Mouse (Mus musculus) myocyte (in vitro differentiated cells): ENCODE data around the gene Mrpl35. TPM values are rescaled to one million over a fixed set of nuclear protein-coding genes. Genes with fewer than 3 reads are reported as not detected.
"Not testable (repeated sequence)": the region's sequence is repeated elsewhere in the genome, so short reads cannot be mapped to it uniquely, and the experiment has no call there.

ENCODE experiments used
- H3K27me3 ChIP-seq: one replicate; pipeline ENCODE4 v1.6.1; 2011; ENCODE audit not compliant: control insufficient read depth, insufficient read depth, insufficient read length
- H3K36me3 ChIP-seq: one replicate; pipeline ENCODE4 v1.6.1; 2011; ENCODE audit not compliant: control insufficient read depth, insufficient read depth
- H3K4me2 ChIP-seq: one replicate; pipeline ENCODE4 v1.6.1; 2011; ENCODE audit warnings: low read depth, control low read depth
- H3K4me3 ChIP-seq: one replicate; pipeline ENCODE4 v1.5.1; 2011; ENCODE audit warnings: mild to moderate bottlenecking, control low read depth, moderate library complexity
- H3K79me2 ChIP-seq: one replicate; pipeline ENCODE4 v1.6.1; 2011; ENCODE audit not compliant: control insufficient read depth, insufficient read depth
- H3ac ChIP-seq: one replicate; pipeline ENCODE4 v1.6.1; 2011; ENCODE audit not compliant: control insufficient read depth, insufficient read length
- CEBPB ChIP-seq: IDR thresholded peaks from 2 replicates; pipeline ENCODE4 v1.6.1; 2011; ENCODE audit warnings: mild to moderate bottlenecking, moderate library complexity; ENCODE audit not compliant: poor library complexity, insufficient read depth, severe bottlenecking
- E2F4 ChIP-seq: IDR thresholded peaks from one replicate; pipeline ENCODE4 v1.6.1; 2011; ENCODE audit warnings: mild to moderate bottlenecking, control low read depth, moderate library complexity; ENCODE audit not compliant: insufficient read depth
- MAX ChIP-seq: IDR thresholded peaks from one replicate; pipeline ENCODE4 v1.6.1; 2011; ENCODE audit warnings: low read depth, mild to moderate bottlenecking, control low read depth
- MYOD1 ChIP-seq, 3 experiments: IDR thresholded peaks; one replicate each; pipeline ENCODE4 v1.6.1; 2011; ENCODE audit warnings: control low read depth in 2 of 3, low read depth in 2 of 3, mild to moderate bottlenecking in 2 of 3, moderate library complexity in 1 of 3; ENCODE audit not compliant: insufficient read length in 2 of 3, control insufficient read depth in 1 of 3
- MYOG ChIP-seq, 3 experiments: IDR thresholded peaks; one replicate each; pipeline ENCODE4 v1.6.1; 2011; ENCODE audit warnings: control low read depth in 2 of 3, low read depth in 2 of 3, mild to moderate bottlenecking in 2 of 3; ENCODE audit not compliant: insufficient read length in 2 of 3, control insufficient read depth in 1 of 3, insufficient read depth in 1 of 3
- POLR2A ChIP-seq: IDR thresholded peaks from one replicate; pipeline ENCODE4 v1.6.1; 2011; ENCODE audit warnings: low read depth, mild to moderate bottlenecking, control low read depth, moderate library complexity; ENCODE audit not compliant: insufficient read length
- POLR2AphosphoS2 ChIP-seq: IDR thresholded peaks from one replicate; pipeline ENCODE4 v1.6.1; 2011; ENCODE audit warnings: low read depth, control low read depth; ENCODE audit not compliant: insufficient read length
- REST ChIP-seq: IDR thresholded peaks from one replicate; pipeline ENCODE4 v1.6.1; 2011; ENCODE audit warnings: mild to moderate bottlenecking, control low read depth, moderate library complexity; ENCODE audit not compliant: insufficient read depth, insufficient read length
- SRF ChIP-seq: IDR thresholded peaks from one replicate; pipeline ENCODE4 v1.6.1; 2011; ENCODE audit warnings: low read depth; ENCODE audit not compliant: control insufficient read depth, insufficient read length
- TCF12 ChIP-seq: IDR thresholded peaks from one replicate; pipeline ENCODE4 v1.6.1; 2011; ENCODE audit warnings: mild to moderate bottlenecking, control low read depth; ENCODE audit not compliant: poor library complexity, insufficient read depth, severe bottlenecking
- TCF3 ChIP-seq: IDR thresholded peaks from one replicate; pipeline ENCODE4 v1.6.1; 2011; ENCODE audit warnings: low read depth, control low read depth; ENCODE audit not compliant: insufficient read length
- USF1 ChIP-seq: IDR thresholded peaks from one replicate; pipeline ENCODE4 v1.6.1; 2011; ENCODE audit warnings: low read depth, mild to moderate bottlenecking, control low read depth, moderate library complexity
- polyA plus RNA-seq: library from polyadenylated mRNA; unstranded; fragments of >200 nt; fragmentation: generic; extraction: Trizol; gene quantifications from one replicate; pipeline ENCODE4 v1.2.1, GENCODE M21; 2012; ENCODE audit warnings: missing spikeins

Mrpl35 gene
- polyA plus RNA-seq: 17.4 TPM

DNA sequence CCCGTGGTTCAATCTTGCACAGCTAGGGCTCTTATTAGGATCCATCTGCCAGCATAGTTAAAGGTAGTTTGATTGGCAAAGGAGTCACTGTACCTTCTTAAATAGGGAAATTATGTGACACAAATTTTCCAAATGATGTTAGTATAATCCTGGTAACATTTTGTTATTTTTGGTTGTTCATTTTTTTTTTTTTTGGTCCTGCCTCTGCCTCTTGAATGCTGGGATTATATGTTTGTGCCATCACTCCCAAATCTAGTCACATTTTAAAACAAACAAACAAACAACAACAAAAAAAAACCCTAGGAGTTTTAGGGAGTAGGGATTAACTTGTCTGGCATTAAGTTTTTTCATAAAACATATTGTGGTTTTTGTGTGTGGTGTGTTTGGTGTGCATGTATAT is at the start of gene Mrpl35:
TSS of gene Mrpl35 (minus strand) at position 101 of the 400 bp plus-strand sequence.
- no peaks in the 10 kb centered on the region for H3K36me3 ChIP-seq
- TF ChIP-seq E2F4 (no peak), CEBPB (no peak), REST (no peak), TCF3 (no peak), POLR2AphosphoS2 (no peak), SRF (no peak), MYOG (IDR thresholded peaks at IDR 0.05; ENCODE audit: control insufficient read depth in 1 of 3, insufficient read depth in 1 of 3, insufficient read length in 2 of 3, low read depth in 2 of 3) (no peak), MAX (no peak), USF1 (no peak), MYOD1 (IDR thresholded peaks at IDR 0.05; ENCODE audit: control insufficient read depth in 1 of 3, insufficient read length in 2 of 3, low read depth in 2 of 3) (no peak)
- H3K4me2 ChIP-seq: no peak within 1 kb of the TSS
- no peak within 1 kb of the TSS for H3ac ChIP-seq
- H3K79me2 ChIP-seq: peaks cover 13% of the 10 kb centered on the region
- H3K4me3 ChIP-seq: no peak within 1 kb of the TSS
- no peaks in the 10 kb centered on the region for H3K27me3 ChIP-seq

DNA sequence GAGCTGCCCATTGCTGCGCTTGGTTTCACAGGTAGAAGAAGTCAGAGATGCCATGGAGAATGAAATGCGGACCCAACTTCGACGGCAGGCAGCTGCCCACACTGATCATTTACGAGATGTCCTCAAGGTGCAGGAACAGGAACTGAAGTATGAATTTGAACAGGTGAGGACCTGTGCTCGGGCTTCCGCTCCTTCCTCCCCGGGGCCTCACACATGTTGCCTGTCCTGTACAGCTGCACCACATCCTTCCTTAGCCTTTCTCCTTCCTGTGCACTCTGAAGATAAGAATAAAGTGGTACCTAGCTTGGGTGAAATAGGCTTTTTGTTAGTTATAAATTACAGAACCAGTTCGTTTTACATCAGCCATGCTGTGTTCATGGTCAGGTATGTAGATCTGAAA is 44.6 kb upstream of the Mrpl35 start:
- H3K36me3 ChIP-seq: peaks cover 21% of the 10 kb centered on the region
- H3ac ChIP-seq: no peak overlapping the region
- no peaks in the 10 kb centered on the region for H3K27me3 ChIP-seq
- H3K79me2 ChIP-seq: no peaks in the 10 kb centered on the region
- H3K4me3 ChIP-seq: no peak overlapping the region
- no peak overlapping the region for H3K4me2 ChIP-seq
- no peak for TF ChIP-seq MYOD1 (IDR thresholded peaks at IDR 0.05; ENCODE audit: control insufficient read depth in 1 of 3, insufficient read length in 2 of 3, low read depth in 2 of 3)
- TF ChIP-seq TCF3: no peak
- TF ChIP-seq USF1: no peak
- TF ChIP-seq CEBPB: no peak
- TF ChIP-seq SRF: no peak
- TF ChIP-seq MAX: no peak
- no peak for TF ChIP-seq POLR2AphosphoS2
- TF ChIP-seq MYOG (IDR thresholded peaks at IDR 0.05; ENCODE audit: control insufficient read depth in 1 of 3, insufficient read depth in 1 of 3, insufficient read length in 2 of 3, low read depth in 2 of 3): no peak
- TF ChIP-seq TCF12: no peak
- no peak for TF ChIP-seq REST

- Histone ChIP-seq H3K27me3 (no peaks in the 10 kb centered on the region), H3K4me3 (no peak overlapping the region), H3K36me3 (peaks cover 32% of the 10 kb centered on the region), H3ac (no peak overlapping the region), H3K4me2 (no peak overlapping the region), H3K79me2 (no peaks in the 10 kb centered on the region)
- no peak for TF ChIP-seq POLR2A
- TF ChIP-seq TCF12: no peak
- TF ChIP-seq USF1: no peak
- TF ChIP-seq REST: no peak
Observed at GRCm38 (mm10) chr6:71868809-71869208, 42.0 kb upstream of the Mrpl35 start.

- H3K4me3 ChIP-seq: no peak overlapping the region
- TF ChIP-seq SRF (no peak), MYOG (IDR thresholded peaks at IDR 0.05; ENCODE audit: control insufficient read depth in 1 of 3, insufficient read depth in 1 of 3, insufficient read length in 2 of 3, low read depth in 2 of 3) (no peak), MAX (no peak), CEBPB (no peak), REST (no peak), POLR2A (no peak), USF1 (no peak), POLR2AphosphoS2 (no peak), MYOD1 (IDR thresholded peaks at IDR 0.05; ENCODE audit: control insufficient read depth in 1 of 3, insufficient read length in 2 of 3, low read depth in 2 of 3) (no peak), E2F4 (no peak), TCF12 (no peak), TCF3 (no peak)
Observed at GRCm38 (mm10) chr6:71867751-71868150, 41.0 kb upstream of the Mrpl35 start.

GRCm38 (mm10) chr6:71846906-71847305 is 20.1 kb upstream of the Mrpl35 start:
- Histone ChIP-seq H3K36me3 (peaks cover 24% of the 10 kb centered on the region), H3K79me2 (peaks cover 16% of the 10 kb centered on the region)
- H3K4me2 ChIP-seq, H3ac ChIP-seq, H3K4me3 ChIP-seq, H3K27me3 ChIP-seq: not testable (repeated sequence)

More at GRCm38 (mm10) chr6:71867751-71868150, 41.0 kb upstream of the Mrpl35 start:
- Histone ChIP-seq H3K36me3 (peaks cover 34% of the 10 kb centered on the region), H3K27me3 (no peaks in the 10 kb centered on the region), H3ac (no peak overlapping the region), H3K4me2 (no peak overlapping the region), H3K79me2 (no peaks in the 10 kb centered on the region)
